Mouse (Mus musculus): Measurements from ENCODE around the gene Polr2g.

The Polr2g gene

DNA sequence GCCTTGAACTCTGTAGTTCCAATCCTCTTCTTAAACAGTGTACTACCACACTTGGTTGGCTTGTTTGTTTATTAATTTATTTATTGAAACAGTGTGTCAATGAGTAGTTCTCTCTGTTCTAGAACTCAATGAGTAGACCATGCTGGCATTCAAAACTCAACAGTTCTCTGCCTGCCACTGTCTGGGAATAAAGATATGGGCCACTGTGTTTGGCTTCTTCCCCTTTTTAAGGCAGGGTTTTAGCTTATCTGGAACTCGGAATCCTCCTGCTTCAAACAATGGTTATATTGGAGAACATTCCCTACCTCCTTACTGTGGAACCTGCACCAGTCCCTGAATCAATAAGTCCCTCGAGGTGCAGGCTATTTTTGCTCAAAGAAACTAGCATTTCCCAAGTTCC, 39.5 kb downstream of the Polr2g start:
- no peak for DNase-seq (ENCODE audit: low spot score in 2 of 2)

DNA sequence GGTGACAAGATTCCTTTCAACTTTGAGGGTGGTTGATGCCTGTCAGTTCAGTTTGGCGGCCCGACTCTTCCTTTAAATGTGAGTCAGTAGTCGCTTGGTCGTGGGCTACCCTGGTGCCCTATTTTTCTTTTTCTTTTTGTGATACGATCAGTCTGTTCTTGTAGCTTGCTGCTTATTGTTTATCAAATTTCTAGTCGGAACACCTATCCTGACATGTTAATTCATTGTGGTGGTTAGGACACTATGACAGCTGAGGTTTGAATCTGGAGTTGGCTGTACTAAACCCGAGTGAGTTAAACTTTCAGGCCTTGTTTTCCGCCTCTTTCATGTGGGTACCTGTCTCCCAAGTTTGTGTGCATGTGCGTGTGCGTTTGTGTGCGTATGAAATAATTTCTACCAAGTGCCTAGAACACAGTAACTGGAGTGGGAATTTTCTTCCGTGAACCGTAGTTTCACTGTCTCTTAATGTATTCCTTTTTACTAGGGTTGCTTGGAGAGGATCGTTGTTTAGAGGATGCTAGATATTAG, 40.8 kb downstream of the Polr2g start:
- no peak for DNase-seq (ENCODE audit: low spot score in 2 of 2)

DNA sequence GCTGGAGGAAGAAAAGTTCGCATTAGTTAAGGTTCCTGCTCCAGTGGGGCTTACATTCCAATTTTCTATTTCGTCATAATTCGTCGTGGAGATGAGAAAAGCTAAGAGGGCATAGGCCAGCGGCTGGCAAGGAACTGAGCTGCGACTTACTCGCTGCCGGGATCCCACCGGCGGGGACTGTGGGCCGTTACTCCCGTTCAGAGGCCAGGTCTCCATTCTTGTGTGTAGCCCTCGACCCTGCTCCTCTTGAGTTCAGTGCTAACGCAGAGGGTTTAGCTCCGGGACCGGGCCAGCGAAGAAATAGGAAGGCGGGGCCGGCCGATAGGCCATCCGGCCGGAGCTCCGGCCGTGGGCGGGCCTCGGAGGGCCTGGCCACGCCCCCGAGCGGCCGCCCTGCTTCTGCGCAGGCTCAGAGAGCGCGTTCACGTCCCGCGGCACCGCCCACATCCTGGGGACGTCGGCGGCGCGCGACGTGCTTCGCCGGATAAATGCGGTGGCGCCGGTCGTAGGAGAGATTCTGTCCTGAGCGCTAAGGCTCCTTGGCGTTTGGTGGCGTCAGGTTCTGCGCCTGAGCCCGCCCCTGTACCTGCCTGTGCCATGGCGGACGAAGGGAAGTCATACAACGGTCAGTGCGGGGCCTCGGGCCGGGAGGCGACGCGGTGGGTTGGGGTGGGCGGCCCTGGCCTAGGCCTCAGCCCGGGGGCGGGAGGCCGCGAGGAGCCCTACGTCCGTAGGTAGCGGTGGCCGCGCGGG, 41.6 kb downstream of the Polr2g start, which contains the start of gene Nxf1:
Nxf1 (plus strand) TSS at position 439 of the 753 bp plus-strand sequence.
- DNase-seq (ENCODE audit: low spot score in 2 of 2), result peak; percentile 93 to 97

DNA sequence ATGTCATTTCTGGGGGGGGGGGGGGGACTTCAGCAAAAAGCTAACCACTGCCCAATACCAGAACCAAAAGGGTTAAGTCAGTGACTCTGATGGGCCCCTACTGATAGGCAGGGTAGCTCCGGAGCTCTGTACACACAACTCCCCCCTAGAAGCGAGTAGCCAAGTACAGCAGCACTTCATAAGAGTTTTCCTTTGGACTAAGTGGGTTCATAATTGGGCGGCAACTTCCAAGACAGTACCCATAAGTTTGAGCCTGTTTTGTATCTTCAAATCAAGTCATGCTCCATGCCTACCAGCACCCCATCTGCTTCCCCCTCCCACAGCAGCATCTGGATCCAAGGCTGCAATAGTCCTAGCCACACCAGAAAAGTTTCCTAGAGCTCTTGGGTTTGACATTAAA, 42.7 kb downstream of the Polr2g start:
- DNase-seq (ENCODE audit: low spot score in 2 of 2), result no peak

DNA sequence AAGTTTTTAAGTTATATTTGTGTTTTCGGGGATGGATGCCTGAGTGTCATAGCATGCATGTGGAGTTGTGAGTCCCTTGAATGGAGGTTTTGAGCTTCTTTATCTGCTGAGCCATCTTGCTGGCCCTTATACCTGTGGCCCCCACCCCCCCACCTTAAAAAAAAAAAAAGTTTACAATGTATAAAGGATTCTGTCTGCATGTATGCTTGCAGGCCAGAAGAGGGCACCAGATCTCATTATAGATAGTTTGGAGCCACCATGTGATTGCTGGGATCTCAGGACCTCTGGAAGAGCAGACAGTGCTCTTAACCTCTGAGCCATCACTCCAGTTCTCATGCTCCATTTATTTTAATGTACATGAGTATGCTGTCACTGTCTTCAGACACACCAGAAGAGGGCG, 51.0 kb downstream of the Polr2g start:
- DNase-seq (ENCODE audit: low spot score in 2 of 2), result no peak

DNA sequence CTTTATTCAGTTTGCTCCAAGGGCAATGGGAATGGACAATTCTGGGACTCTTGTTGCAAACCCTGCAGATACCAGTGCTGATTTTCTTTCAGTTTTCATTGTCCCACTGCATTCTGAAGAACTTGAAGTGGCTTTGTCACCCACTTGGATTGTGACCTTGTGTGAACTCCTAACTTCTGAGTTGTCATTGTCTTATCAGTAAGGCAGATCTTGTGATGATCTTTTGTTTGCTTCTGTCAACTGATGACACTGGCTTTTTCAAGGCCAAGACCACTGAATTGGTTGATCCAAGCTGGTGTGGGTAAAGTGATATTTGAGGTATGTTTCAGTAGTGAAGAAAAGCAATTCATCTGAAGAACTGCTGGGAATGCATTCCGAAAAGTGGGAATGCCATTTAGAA, 53.0 kb downstream of the Polr2g start:
- no peak for DNase-seq (ENCODE audit: low spot score in 2 of 2)
